Comparison of ENCODE assay signal across 9 mouse cellular contexts in the genomic region with DNA sequence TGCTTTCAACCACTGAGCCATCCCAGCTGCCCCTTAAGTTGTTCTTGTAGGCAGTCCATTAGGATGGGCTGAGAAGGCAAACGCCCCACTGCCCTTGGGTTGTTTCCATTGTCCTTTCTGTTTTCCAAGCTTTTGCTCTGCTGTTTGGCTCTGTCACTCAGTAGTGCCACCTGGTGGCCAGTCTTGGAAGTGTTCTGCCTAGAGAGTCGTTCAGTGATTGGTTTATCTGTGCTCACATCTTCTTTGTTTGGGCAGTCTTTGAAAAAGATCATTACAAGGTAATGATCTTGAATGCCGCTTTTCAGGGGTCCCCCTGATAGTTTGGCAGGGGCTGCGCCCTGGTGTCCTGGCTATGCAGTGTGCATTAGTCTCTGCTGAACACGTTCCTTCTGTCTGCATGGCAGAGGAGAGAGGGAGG. TPM values are rescaled to one million over a fixed set of nuclear protein-coding genes. Genes with fewer than 3 reads are reported as not detected.
DNase-seq lines count a peak whose midpoint lies in the region; TF ChIP-seq lines count a peak whose summit lies in the region.
"Had no signal": no experiment of that assay in that cellular context is flagged by ENCODE, and none has a peak within 500 bp of the region (broad histone marks: within the 10 kb centered on the region; RNA-seq: fewer than 3 reads in every experiment).

No protein-coding gene starts in this region.

- no peaks in the 10 kb centered on the region for H3K9me3 ChIP-seq in ES-Bruce4 (replicated peaks; ENCODE audit: control insufficient read depth, insufficient read depth, low read length, poor library complexity, severe bottlenecking)
- H3K9me3 ChIP-seq: limb, embryonic 12.5 days had no signal

- H3K36me3 ChIP-seq in ES-Bruce4 (ENCODE audit: control insufficient read depth, insufficient read depth, low read length, poor library complexity, severe bottlenecking): peaks cover under 1% of the 10 kb centered on the region

- H3K27me3 ChIP-seq in ES-Bruce4 (ENCODE audit: control insufficient read depth, insufficient read depth, low read length, poor library complexity, severe bottlenecking): no peaks in the 10 kb centered on the region
- H3K27me3 ChIP-seq: limb, embryonic 12.5 days had no signal

- no peak overlapping the region for H3K4me3 ChIP-seq in ES-Bruce4 (ENCODE audit: low read depth, low read length)
- H3K4me3 ChIP-seq: limb, embryonic 12.5 days had no signal

- H3K4me1 ChIP-seq in ES-Bruce4 (ENCODE audit: control insufficient read depth, insufficient read depth, low read length): peaks cover 3% of the 10 kb centered on the region
- H3K4me1 ChIP-seq: limb, embryonic 12.5 days had no signal

- TF ChIP-seq CTCF in ES-Bruce4 (IDR thresholded peaks at IDR 0.05; ENCODE audit: low read depth, low read length): peak; percentile 71

- peak overlapping the region; percentile 54; the same call in 1 of the 2 replicates for H3K27ac ChIP-seq in ES-Bruce4 (ENCODE audit: insufficient read depth, low read length)
- H3K27ac ChIP-seq: limb, embryonic 12.5 days had no signal

- H3K9ac ChIP-seq in ES-Bruce4 (ENCODE audit: low read depth, poor library complexity, severe bottlenecking): no peak overlapping the region
- H3K9ac ChIP-seq: limb, embryonic 12.5 days had no signal

- DNase-seq in adrenal gland, adult 18-20 months (ENCODE audit: low spot score in 2 of 2): peak; percentile 82 to 84
- peak; percentile 91 for DNase-seq in embryo, embryonic 10.5 days (ENCODE audit: low spot score)
- DNase-seq in heart, adult 8-10 months (ENCODE audit: low spot score): peak; percentile 60
- DNase-seq in layer of hippocampus, adult 11-12 months (ENCODE audit: low spot score): peak; percentile 69
- peak; percentile 45 for DNase-seq in lung, postnatal 25 days (ENCODE audit: low spot score)
- DNase-seq in right cerebral cortex, postnatal 14 days: peak; percentile 49
- DNase-seq in urinary bladder, postnatal 36 days (ENCODE audit: low spot score in 2 of 2): peak; percentile 48 to 51

- no peak for TF ChIP-seq EP300 in ES-Bruce4 (IDR thresholded peaks at IDR 0.05; ENCODE audit: insufficient read depth, low read depth, low read length)

- no peak for TF ChIP-seq POLR2A in ES-Bruce4 (IDR thresholded peaks at IDR 0.05; ENCODE audit: insufficient read depth, low read length)

RNA-seq across cellular contexts. Expression of a gene that starts 28.9 kb away (rescaled TPM):
- 55.8 and 59.5 TPM in 2 replicates for polyA plus RNA-seq in ES-Bruce4 (2011; ENCODE audit: insufficient read depth, insufficient read length, low read depth, missing spikeins)
- 10 to 100 TPM; 45.7 to 60.1 TPM for total RNA-seq in adrenal gland, adult 18-20 months (2021)
- total RNA-seq in heart, adult 8-10 months (2022): 100 to 1,000 TPM in 1 of 4 experiments, 10 to 100 TPM in 3; 83.4 to 109 (median 90.4) TPM

RNA-seq across cellular contexts. Expression of a gene that starts 48.0 kb away (rescaled TPM):
- 15.1 and 18.0 TPM in 2 replicates for polyA plus RNA-seq in ES-Bruce4 (2011; ENCODE audit: insufficient read depth, insufficient read length, low read depth, missing spikeins)
- 1 to 10 TPM; 3.8 to 4.5 TPM for total RNA-seq in adrenal gland, adult 18-20 months (2021)
- 1 to 10 TPM; 2.2 to 3.8 (median 2.7) TPM for total RNA-seq in heart, adult 8-10 months (2022)
